Mouse (Mus musculus): ENCODE results near the gene Tdpoz2. TPM values are rescaled to one million over a fixed set of nuclear protein-coding genes. Genes with fewer than 3 reads are reported as not detected.
"Not testable (repeated sequence)": the region's sequence is repeated elsewhere in the genome, so short reads cannot be mapped to it uniquely, and the experiment has no call there.

Tdpoz2 gene
- under 1 TPM in 1 of 2 experiments, not detected in 1; 0.46 TPM for total RNA-seq (2021)
- long read RNA-seq, experiment 1 = 0 reads
- long read RNA-seq, experiment 2 = 0 reads

DNA sequence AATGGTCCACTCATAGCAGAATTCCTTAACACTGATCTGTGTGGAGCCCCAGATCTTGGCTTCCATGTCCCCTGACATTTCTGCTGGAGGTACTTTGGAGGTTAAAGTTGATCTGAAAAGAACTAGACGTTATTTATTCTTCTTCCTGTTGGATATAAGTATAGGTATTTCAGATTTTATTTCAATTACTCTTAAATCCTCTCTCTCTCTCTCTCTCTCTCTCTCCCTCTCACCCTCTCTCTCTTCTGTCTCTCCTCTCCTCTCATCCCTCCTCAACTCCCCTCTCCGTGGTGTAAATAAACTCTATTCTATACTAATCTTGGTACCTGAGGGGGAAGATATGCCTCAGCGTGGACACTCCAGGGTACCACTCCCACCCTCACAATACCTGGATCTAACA, at the start of gene Tdpoz2:
Gene Tdpoz2, minus strand, starts transcription at position 101 of the 400 bp plus-strand sequence.
- DNase-seq = no peak

DNA sequence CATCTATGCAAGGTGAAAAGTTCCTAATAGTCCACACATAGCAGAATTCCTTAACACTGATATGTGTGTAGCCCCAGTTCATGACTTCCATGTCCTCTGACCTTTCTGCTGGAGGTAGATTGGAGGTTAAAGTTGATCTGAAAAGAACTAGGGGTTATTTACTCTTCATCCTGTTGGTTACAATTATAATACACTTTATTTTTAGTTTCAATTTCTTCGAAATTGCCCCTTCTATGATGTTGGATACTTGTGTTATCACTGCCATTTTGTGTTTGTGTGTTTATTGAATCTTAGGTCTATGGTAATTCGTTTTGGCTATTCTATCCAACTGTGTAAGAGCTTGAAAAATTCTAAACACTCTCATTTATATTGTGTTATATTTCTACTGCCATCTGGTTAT, 40.5 kb upstream of the Tdpoz2 start, which contains the start of gene Gm37596:
Gene Gm37596, minus strand, starts transcription at position 101 of the 400 bp plus-strand sequence.
- DNase-seq = not testable (repeated sequence)

DNA sequence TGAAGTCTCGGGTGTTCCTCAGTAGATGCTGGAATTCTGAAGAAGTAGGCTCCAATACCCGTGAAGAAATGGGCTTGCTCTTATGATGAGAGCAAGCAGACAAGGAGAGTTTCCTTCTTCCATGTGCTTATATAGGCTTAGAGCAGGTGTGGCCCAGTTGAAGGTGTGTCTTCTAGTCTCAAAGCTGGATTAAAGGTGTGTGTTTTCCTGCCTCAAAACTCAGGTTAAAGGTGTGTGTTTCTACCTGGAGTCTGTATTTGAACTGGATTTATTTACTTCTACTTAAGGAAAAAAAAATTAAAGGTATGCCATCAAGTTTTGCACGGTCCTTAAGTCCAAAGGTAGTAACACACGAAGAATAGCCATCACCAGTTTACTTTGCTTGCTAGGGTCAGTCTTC, 23.7 kb upstream of the Tdpoz2 start, which contains the start of gene Tdpoz1:
Gene Tdpoz1, minus strand, starts transcription at position 101 of the 400 bp plus-strand sequence.
- not testable (repeated sequence) for DNase-seq

DNA sequence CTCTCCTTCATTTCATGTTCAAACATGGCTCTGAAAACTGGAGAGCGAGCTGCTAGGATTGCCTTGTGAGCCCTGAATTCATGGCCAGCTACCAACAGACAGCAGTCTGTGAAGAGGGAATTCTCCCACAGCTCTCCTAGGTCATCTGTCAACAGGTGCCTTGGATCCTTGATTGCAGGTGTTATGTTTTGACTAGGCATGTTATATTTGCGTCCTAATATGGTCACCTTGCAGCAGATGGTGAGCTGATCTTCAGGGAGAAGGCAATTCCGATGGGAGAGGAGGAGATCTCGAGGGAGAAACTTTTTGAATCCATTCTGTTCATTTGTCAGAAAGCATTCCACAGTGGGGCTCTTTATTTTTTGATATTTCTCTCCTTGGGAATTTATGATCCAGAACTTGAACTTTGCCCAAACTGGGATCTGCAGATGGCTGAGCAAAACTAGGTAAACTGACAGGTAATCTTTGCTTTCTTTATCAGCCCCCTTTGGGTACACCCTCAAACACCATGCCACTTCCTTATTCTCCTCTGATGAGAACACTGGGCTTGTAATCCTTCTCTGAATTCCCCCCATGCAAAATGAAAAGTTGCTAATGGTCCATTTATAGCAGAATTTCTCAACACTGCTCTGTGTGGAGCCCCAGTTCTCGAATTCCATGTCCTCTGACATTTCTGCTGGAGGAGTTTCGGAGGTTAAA, 18.5 kb upstream of the Tdpoz2 start:
- not testable (repeated sequence) for DNase-seq

DNA sequence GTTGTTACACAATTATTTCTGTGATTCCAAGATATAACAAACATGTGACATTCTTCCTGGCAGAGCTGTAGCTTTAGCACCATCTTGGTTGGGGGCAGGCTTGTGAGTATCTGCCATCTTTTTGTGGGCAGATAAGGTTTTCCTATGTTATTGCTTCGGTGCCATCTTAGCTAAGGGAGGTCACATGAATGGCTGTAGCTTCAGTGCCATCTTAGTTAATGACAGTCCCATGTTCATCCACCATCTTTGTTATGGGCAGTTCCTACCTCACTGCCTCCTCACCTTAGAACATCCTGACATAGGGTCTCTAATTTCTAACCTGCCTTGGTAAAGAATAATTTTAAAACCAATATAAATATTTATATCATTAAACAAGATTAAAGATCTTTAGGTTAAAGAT, 1.8 kb upstream of the Tdpoz2 start:
- DNase-seq = no peak

DNA sequence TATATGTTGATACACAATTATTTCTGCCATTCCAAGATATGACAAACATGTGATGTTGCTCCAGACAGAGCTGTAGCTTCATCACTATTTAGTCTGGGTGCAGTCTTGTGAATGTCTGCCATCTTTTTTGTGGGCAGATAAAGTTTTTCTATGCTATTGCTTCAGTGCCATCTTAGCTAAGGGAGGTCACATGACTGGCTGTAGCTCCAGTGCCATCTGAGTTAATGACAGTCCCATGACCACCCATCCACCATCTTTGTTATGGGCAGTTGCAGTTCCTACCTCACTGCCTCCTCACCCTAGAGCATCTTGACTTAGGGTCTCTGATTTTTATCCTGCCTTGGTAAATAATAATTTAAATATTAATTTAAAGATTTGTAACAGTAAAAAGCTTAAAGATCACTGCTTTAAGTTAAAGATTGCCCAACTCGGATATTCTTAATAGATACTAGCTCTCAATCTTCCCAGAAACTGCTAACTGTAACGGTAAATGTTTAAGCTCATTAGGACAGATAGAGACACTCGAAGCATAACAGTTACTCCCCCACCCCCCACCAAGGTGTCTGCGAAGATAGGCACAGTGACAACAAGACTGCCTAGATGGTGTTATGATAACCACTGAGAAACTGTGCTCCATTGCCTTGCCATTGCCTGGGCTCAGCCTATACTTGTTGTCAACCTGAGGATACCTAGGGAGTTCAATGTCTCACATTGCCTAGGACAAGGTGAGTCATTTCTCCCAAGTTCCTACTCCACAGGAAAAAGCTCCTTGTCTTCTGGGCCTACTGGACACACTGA, 21.4 kb downstream of the Tdpoz2 start:
- not testable (repeated sequence) for DNase-seq

DNA sequence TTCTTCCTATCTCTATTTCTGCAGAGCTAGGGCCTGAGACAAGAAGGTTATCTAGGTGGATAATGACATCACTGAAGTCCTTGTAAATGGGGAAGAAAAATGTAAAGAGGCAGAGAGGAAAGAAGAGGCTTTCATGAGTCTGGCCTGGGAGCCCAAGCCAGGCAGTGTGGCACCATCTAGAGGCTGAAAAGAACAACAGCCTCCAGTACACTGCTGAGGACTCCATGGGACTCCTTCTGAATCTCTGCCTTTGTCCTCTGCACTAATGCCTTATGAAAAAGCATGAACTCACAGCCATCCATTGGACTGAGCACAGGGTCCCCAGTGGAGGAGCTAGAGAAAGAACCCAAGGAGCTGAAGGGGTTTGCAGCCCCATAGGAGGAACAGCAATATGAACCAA, 43.5 kb downstream of the Tdpoz2 start:
- peak; percentile 35 to 41 for DNase-seq

DNA sequence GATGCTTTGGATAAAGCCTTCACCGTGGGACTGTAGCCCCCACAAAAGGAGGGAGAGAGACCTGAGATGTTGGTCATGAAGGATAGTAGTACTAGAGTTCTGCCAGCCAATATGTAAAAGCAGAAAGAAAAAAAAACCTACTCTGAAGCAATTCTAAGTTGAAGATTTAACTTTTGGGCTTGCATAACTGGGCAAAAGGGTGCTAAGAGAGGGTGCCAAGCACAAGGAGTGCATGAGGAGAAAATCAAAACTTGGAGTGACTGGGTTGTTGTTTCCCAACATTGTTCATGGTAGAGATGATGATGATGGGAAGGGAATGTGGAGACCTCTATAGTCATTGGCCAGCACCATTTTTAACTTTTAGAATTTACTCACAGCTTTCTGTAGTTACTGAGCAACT, 50.6 kb downstream of the Tdpoz2 start:
- DNase-seq = peak in 1 of 2 experiments; percentile 12

Other genes starting within 250 kb of the Tdpoz2 start
- under 1 TPM; 0.23 to 0.89 TPM for gene Tchh, start 210.4 kb downstream of the Tdpoz2 start, total RNA-seq (2021)
- under 1 TPM; 0.13 to 0.92 TPM for gene Tchhl1, start 183.9 kb downstream of the Tdpoz2 start, total RNA-seq (2021)
- gene S100a11, start 132.2 kb downstream of the Tdpoz2 start, total RNA-seq (2021) = 100 to 1,000 TPM; 207 to 231 TPM
- 100 to 1,000 TPM; 166 to 192 TPM for gene S100a10, start 97.6 kb downstream of the Tdpoz2 start, total RNA-seq (2021)
- not detected for gene Tdpoz1, start 23.6 kb upstream of the Tdpoz2 start, total RNA-seq (2021)
- gene Gm37596, start 40.4 kb upstream of the Tdpoz2 start, total RNA-seq (2021) = not detected
- gene Gm5773, start 120.3 kb upstream of the Tdpoz2 start, total RNA-seq (2021) = not detected
- gene Tdpoz4, start 143.7 kb upstream of the Tdpoz2 start, total RNA-seq (2021) = not detected
- gene Tdpoz3, start 173.3 kb upstream of the Tdpoz2 start, total RNA-seq (2021) = not detected

Measured in adrenal gland, postnatal 36 days (tissue).